Comparison of ENCODE assay signal across 8 mouse cellular contexts in the genomic region with DNA sequence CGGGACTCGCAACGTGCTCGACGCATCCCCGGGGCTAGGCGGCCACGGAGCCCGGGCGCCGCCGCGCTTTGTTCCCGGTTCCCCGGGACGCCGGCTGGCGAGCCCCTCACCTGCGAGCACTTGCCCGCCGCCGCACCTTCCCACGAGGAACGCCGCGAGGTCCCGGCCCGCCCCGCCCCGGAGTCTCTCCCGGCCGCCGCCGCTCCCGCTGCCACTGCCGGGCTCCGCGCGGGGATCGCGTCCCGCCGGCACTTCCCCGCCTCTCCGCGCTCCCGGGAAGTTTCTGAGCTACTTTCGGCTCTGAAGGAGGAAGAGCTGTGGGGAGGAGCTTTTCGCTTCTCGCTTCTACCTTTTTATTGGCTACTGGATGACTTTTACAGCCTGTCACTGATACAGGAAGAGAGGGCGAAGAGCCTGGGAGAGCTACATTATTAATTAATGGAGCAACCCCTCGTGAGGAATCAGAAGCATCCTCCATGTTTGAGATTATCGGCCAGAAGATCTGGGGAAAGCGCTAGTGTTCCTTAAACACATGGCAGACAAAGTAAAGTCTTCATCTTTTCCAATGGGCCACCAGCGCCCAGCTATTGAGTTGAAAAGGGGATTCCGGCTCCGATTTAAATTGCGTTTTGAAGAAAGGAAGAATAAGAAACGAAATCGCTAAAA. TPM values are rescaled to one million over a fixed set of nuclear protein-coding genes. Genes with fewer than 3 reads are reported as not detected.
A peak's percentile ranks its signal among the peaks of the same experiment; 100 is the strongest.
DNase-seq lines count a peak whose midpoint lies in the region; ATAC-seq lines count a peak whose summit lies in the region.

A gene (minus strand): TSS at position 478 of the 666 bp plus-strand sequence.

- peak; percentile 78 for DNase-seq in MN1 (ENCODE audit: low spot score)
- peak; percentile 12 for DNase-seq in cerebellum, adult 11 months
- DNase-seq in forebrain, embryonic 14.5 days (ENCODE audit: low spot score): peak; percentile 89
- DNase-seq in heart, postnatal 25 days (ENCODE audit: low spot score): peak; percentile 61
- DNase-seq in kidney, postnatal 4 days: peak; percentile 71 to 79
- DNase-seq in lung, postnatal 10 days: peak; percentile 74
- peak; percentile 38 for DNase-seq in ovary, postnatal 10 days (ENCODE audit: low spot score)
- peak; percentile 57 for DNase-seq in thymus, postnatal 14 days

- H3K4me3 ChIP-seq in forebrain, embryonic 14.5 days (ENCODE audit: low read depth, low read length): peak within 1 kb of the TSS; percentile 91

- no peaks in the 10 kb centered on the region for H3K27me3 ChIP-seq in forebrain, embryonic 14.5 days (replicated peaks; ENCODE audit: control insufficient read depth, insufficient read depth, low read length)

- peak; percentile 69 for ATAC-seq in forebrain, embryonic 14.5 days

- peak within 1 kb of the TSS; percentile 86 for H3K27ac ChIP-seq in forebrain, embryonic 14.5 days (ENCODE audit: low read depth, low read length)

- intact Hi-C loops in heart, postnatal 25 days (cut with DNase I): loop anchor here (5.0 to 10.0 kb wide), 3 partner anchors 121 to 316 kb away; a partner anchor contains a TSS

- H3K36me3 ChIP-seq in forebrain, embryonic 14.5 days (ENCODE audit: control insufficient read depth, insufficient read depth, low read length): no peaks in the 10 kb centered on the region

- H3K4me2 ChIP-seq in forebrain, embryonic 14.5 days (ENCODE audit: low read length): peak within 1 kb of the TSS; percentile 82

- peaks cover 2% of the 10 kb centered on the region; the same call in 1 of the 2 replicates for H3K4me1 ChIP-seq in forebrain, embryonic 14.5 days (ENCODE audit: control insufficient read depth, insufficient read depth, low read length)

- H3K9ac ChIP-seq in forebrain, embryonic 14.5 days (ENCODE audit: low read length): peak within 1 kb of the TSS; percentile 84

- H3K9me3 ChIP-seq in forebrain, embryonic 14.5 days (replicated peaks; ENCODE audit: control insufficient read depth, low read length): no peaks in the 10 kb centered on the region

- WGBS in forebrain, embryonic 14.5 days: 2% methylated on average over 49 of the region's 60 CpGs

RNA-seq across cellular contexts. Expression of the gene that starts here (rescaled TPM):
- not detected in 2 replicates for polyA plus RNA-seq in forebrain, embryonic 14.5 days (2014; fragmentation: Nextera tagmentation; extraction: Ambion mirVana)
- total RNA-seq in heart, postnatal 25 days (2021): not detected

Comparison
In these comparisons a context has a peak if more than half of its experiments do, and no peak if none do; other contexts are left out.
1. Peak in every context shown above with its lines: DNase-seq, ATAC-seq, H3K4me3 ChIP-seq and H3K27ac ChIP-seq.
2. Peak in DNase-seq, ATAC-seq, H3K4me3 ChIP-seq, H3K27ac ChIP-seq, H3K9ac ChIP-seq and H3K4me2 ChIP-seq in forebrain, embryonic 14.5 days; RNA of the gene not detected or under 1 TPM.
3. Peak in DNase-seq in heart, postnatal 25 days; RNA of the gene not detected or under 1 TPM.
4. DNase-seq: peak in every context shown above with its lines; median percentile 89 in forebrain, embryonic 14.5 days; 78 in MN1; 75 in kidney, postnatal 4 days; 74 in lung, postnatal 10 days; 61 in heart, postnatal 25 days; 57 in thymus, postnatal 14 days; 38 in ovary, postnatal 10 days; 12 in cerebellum, adult 11 months.